Mouse (Mus musculus): ENCODE data around the gene Hspb2.

GRCm38 (mm10) chr9:50727171-50727924 is 24.8 kb downstream of the Hspb2 start:
- TF ChIP-seq CTCF (IDR thresholded peaks at IDR 0.05; ENCODE audit: borderline replicate concordance, control insufficient read depth, extremely low read depth, insufficient read depth, low read length, poor library complexity): no peak
- TF ChIP-seq POLR2A (IDR thresholded peaks at IDR 0.05; ENCODE audit: control insufficient read depth, extremely low read depth, insufficient read depth, low read length, poor library complexity): no peak
